Mouse (Mus musculus): Measurements from ENCODE around the gene Itpka.
"Not testable (repeated sequence)": the region's sequence is repeated elsewhere in the genome, so short reads cannot be mapped to it uniquely, and the experiment has no call there.

The Itpka gene

GRCm38 (mm10) chr2:119741581-119742411 lies at the start of gene Itpka:
TSS of gene Itpka (plus strand) at chr2:119742337.
- DNase-seq (ENCODE audit: low read depth, low spot score), result peak; percentile 65

- no peak for DNase-seq (ENCODE audit: low read depth, low spot score)
Observed at GRCm38 (mm10) chr2:119694826-119695225, 47.3 kb upstream of the Itpka start.

GRCm38 (mm10) chr2:119696111-119696510 lies 46.0 kb upstream of the Itpka start:
- no peak for DNase-seq (ENCODE audit: low read depth, low spot score)

GRCm38 (mm10) chr2:119698472-119698871 lies 43.7 kb upstream of the Itpka start:
- DNase-seq (ENCODE audit: low read depth, low spot score), result no peak

GRCm38 (mm10) chr2:119699962-119700361 lies 42.2 kb upstream of the Itpka start:
- no peak for DNase-seq (ENCODE audit: low read depth, low spot score)

GRCm38 (mm10) chr2:119703171-119703570 lies 39.0 kb upstream of the Itpka start:
- DNase-seq (ENCODE audit: low read depth, low spot score), result no peak

- DNase-seq (ENCODE audit: low read depth, low spot score), result no peak
Observed at GRCm38 (mm10) chr2:119707676-119708075, 34.5 kb upstream of the Itpka start.

- no peak for DNase-seq (ENCODE audit: low read depth, low spot score)
Observed at GRCm38 (mm10) chr2:119710011-119710410, 32.1 kb upstream of the Itpka start.

- not testable (repeated sequence) for DNase-seq (ENCODE audit: low read depth, low spot score)
Observed at GRCm38 (mm10) chr2:119715868-119716267, 26.3 kb upstream of the Itpka start.

- no peak for DNase-seq (ENCODE audit: low read depth, low spot score)
Observed at GRCm38 (mm10) chr2:119721070-119721469, 21.1 kb upstream of the Itpka start.

- no peak for DNase-seq (ENCODE audit: low read depth, low spot score)
Observed at GRCm38 (mm10) chr2:119727762-119728416, 14.2 kb upstream of the Itpka start.

- no peak for DNase-seq (ENCODE audit: low read depth, low spot score)
Observed at GRCm38 (mm10) chr2:119730735-119731134, 11.4 kb upstream of the Itpka start.

- DNase-seq (ENCODE audit: low read depth, low spot score), result no peak
Observed at GRCm38 (mm10) chr2:119737124-119737523, 5.0 kb upstream of the Itpka start.

GRCm38 (mm10) chr2:119740567-119740966 lies 1.6 kb upstream of the Itpka start:
- DNase-seq (ENCODE audit: low read depth, low spot score), result no peak

GRCm38 (mm10) chr2:119742461-119743175 lies 481 bp downstream of the Itpka start:
- no peak for DNase-seq (ENCODE audit: low read depth, low spot score)

- no peak for DNase-seq (ENCODE audit: low read depth, low spot score)
Observed at GRCm38 (mm10) chr2:119743176-119743807, 1.2 kb downstream of the Itpka start.

GRCm38 (mm10) chr2:119743808-119744162 lies 1.6 kb downstream of the Itpka start:
- DNase-seq (ENCODE audit: low read depth, low spot score), result no peak

GRCm38 (mm10) chr2:119744163-119745111 lies 2.3 kb downstream of the Itpka start:
- no peak for DNase-seq (ENCODE audit: low read depth, low spot score)

GRCm38 (mm10) chr2:119745281-119745680 lies 3.1 kb downstream of the Itpka start:
- no peak for DNase-seq (ENCODE audit: low read depth, low spot score)

GRCm38 (mm10) chr2:119747554-119747953 lies 5.4 kb downstream of the Itpka start:
- no peak for DNase-seq (ENCODE audit: low read depth, low spot score)

GRCm38 (mm10) chr2:119749260-119749659 lies 7.1 kb downstream of the Itpka start:
- DNase-seq (ENCODE audit: low read depth, low spot score), result no peak

Measured in WW6 (cell line).